9 mouse cellular contexts compared by ENCODE assay signal in genomic region chr7:144072219-144072618, GRCm38 (mm10).
DNase-seq lines count a peak whose midpoint lies in the region; ATAC-seq and TF ChIP-seq lines count a peak whose summit lies in the region.
"Had no signal": no experiment of that assay in that cellular context is flagged by ENCODE, and none has a peak within 500 bp of the region (broad histone marks: within the 10 kb centered on the region; RNA-seq: fewer than 3 reads in every experiment).

No protein-coding gene starts in this region.

- WGBS in hindbrain, embryonic 14.5 days: 54% methylated on average over 1 of the region's 1 CpGs
- 45% methylated on average over 1 of the region's 1 CpGs for WGBS in small intestine, adult 2 months
- 35% methylated on average over 1 of the region's 1 CpGs for WGBS in midbrain, embryonic 16.5 days

- H3K9ac ChIP-seq in hindbrain, embryonic 14.5 days: no peak overlapping the region
- H3K9ac ChIP-seq in midbrain, embryonic 16.5 days (ENCODE audit: low read depth, low read length): no peak overlapping the region
- H3K9ac ChIP-seq: midbrain, embryonic 12.5 days had no signal

- peak; percentile 17 for DNase-seq in heart, postnatal 4 days
- no peak for DNase-seq in heart, postnatal 25 days (ENCODE audit: low spot score)
- peak; percentile 12 for DNase-seq in thymus, postnatal 0 days (ENCODE audit: low spot score)
- no peak for DNase-seq in thymus, adult 18-20 months
- DNase-seq in hindbrain, embryonic 14.5 days (ENCODE audit: low spot score): peak; percentile 67
- no peak for DNase-seq in urinary bladder, postnatal 36 days (ENCODE audit: low spot score in 2 of 2)

- TF ChIP-seq POLR2A in small intestine, adult 2 months (IDR thresholded peaks at IDR 0.05; ENCODE audit: low read depth, low read length): no peak

- no peak overlapping the region for H3K27ac ChIP-seq in hindbrain, embryonic 14.5 days
- no peak overlapping the region for H3K27ac ChIP-seq in small intestine, adult 2 months (ENCODE audit: insufficient read depth, low read depth, low read length)
- H3K27ac ChIP-seq in midbrain, embryonic 16.5 days (ENCODE audit: low read length): no peak overlapping the region
- H3K27ac ChIP-seq: midbrain, embryonic 12.5 days had no signal

- no peak for ATAC-seq in hindbrain, embryonic 14.5 days (ENCODE audit: low FRiP score)
- ATAC-seq in midbrain, embryonic 16.5 days: no peak

- intact Hi-C loops in heart, postnatal 25 days (cut with DNase I): loop anchor here (5.0 to 10.0 kb wide), 2 partner anchors 237 to 355 kb away; no protein-coding TSS in a partner anchor

- no peaks in the 10 kb centered on the region for H3K27me3 ChIP-seq in hindbrain, embryonic 14.5 days (ENCODE audit: control insufficient read depth, insufficient read depth, low read length)
- no peaks in the 10 kb centered on the region for H3K27me3 ChIP-seq in small intestine, adult 2 months (ENCODE audit: control insufficient read depth, insufficient read depth, low read length)
- no peaks in the 10 kb centered on the region for H3K27me3 ChIP-seq in midbrain, embryonic 16.5 days (ENCODE audit: control insufficient read depth, insufficient read depth, low read depth, low read length)
- H3K27me3 ChIP-seq: midbrain, embryonic 12.5 days had no signal

- no peaks in the 10 kb centered on the region for H3K36me3 ChIP-seq in hindbrain, embryonic 14.5 days (replicated peaks; ENCODE audit: control insufficient read depth, insufficient read depth)
- peaks cover 8% of the 10 kb centered on the region; the same call in 1 of the 2 replicates for H3K36me3 ChIP-seq in small intestine, adult 2 months (ENCODE audit: control insufficient read depth, insufficient read depth, low read length)
- H3K36me3 ChIP-seq in midbrain, embryonic 16.5 days (ENCODE audit: control insufficient read depth, insufficient read depth, low read length): no peaks in the 10 kb centered on the region
- H3K36me3 ChIP-seq: midbrain, embryonic 12.5 days had no signal

- H3K9me3 ChIP-seq in hindbrain, embryonic 14.5 days (ENCODE audit: control insufficient read depth, low read length): no peaks in the 10 kb centered on the region
- no peaks in the 10 kb centered on the region for H3K9me3 ChIP-seq in midbrain, embryonic 16.5 days (replicated peaks; ENCODE audit: control insufficient read depth, low read length, poor library complexity, severe bottlenecking)

- TF ChIP-seq CTCF in small intestine, adult 2 months (IDR thresholded peaks at IDR 0.05; ENCODE audit: extremely low read depth, insufficient read length, insufficient replicate concordance, low read depth, low read length): peak; percentile 39; the same call in 1 of the 2 replicates

- no peaks in the 10 kb centered on the region for H3K4me1 ChIP-seq in hindbrain, embryonic 14.5 days (replicated peaks; ENCODE audit: control insufficient read depth, insufficient read depth, low read length)
- H3K4me1 ChIP-seq in small intestine, adult 2 months (ENCODE audit: control insufficient read depth, insufficient read depth, insufficient read length, low read length): 0 out of 2 replicates have a peak, but pooled peaks cover 3% of the 10 kb centered on the region
- H3K4me1 ChIP-seq in midbrain, embryonic 16.5 days (ENCODE audit: control insufficient read depth, insufficient read depth, low read length): no peaks in the 10 kb centered on the region
- H3K4me1 ChIP-seq: midbrain, embryonic 12.5 days had no signal

- no peak overlapping the region for H3K4me2 ChIP-seq in hindbrain, embryonic 14.5 days (replicated peaks)
- no peak overlapping the region for H3K4me2 ChIP-seq in midbrain, embryonic 16.5 days (ENCODE audit: low read length)
- H3K4me2 ChIP-seq: midbrain, embryonic 12.5 days had no signal

- no peak overlapping the region for H3K4me3 ChIP-seq in hindbrain, embryonic 14.5 days (replicated peaks; ENCODE audit: low read length)
- H3K4me3 ChIP-seq in small intestine, adult 2 months (ENCODE audit: low read depth, low read length): no peak overlapping the region
- no peak overlapping the region for H3K4me3 ChIP-seq in midbrain, embryonic 16.5 days (ENCODE audit: low read depth, low read length)
- H3K4me3 ChIP-seq: midbrain, embryonic 12.5 days had no signal

Comparison
In these comparisons a context has a peak if more than half of its experiments do, and no peak if none do; other contexts are left out.
1. DNase-seq: peak in heart, postnatal 4 days (single experiment), thymus, postnatal 0 days (single experiment) and hindbrain, embryonic 14.5 days (single experiment); none in heart, postnatal 25 days (single experiment), thymus, adult 18-20 months (0 of 2) and urinary bladder, postnatal 36 days (0 of 2).